Mouse (Mus musculus) liver, embryonic 11.5 days (tissue): ENCODE measurements at regions not wholly inside any gene's neighbourhood (a gene's known extent, or its start where the extent isn't known, plus 50 kb on each side); places are given as distances from the start of the nearest gene placed in this dataset.

Experiments
- ATAC-seq: fragments of 200-750 bp; cut with Nextera tagmentation; replicated peaks from 2 replicates; pipeline ENCODE4 v1.8.0; 2017; ENCODE audit warnings: moderate number of reproducible peaks, mild to moderate bottlenecking, moderate TSS enrichment, moderate library complexity; ENCODE audit not compliant: low FRiP score
- DNase-seq: peaks from one replicate; pipeline ENCODE4 v3.0.0-alpha.2; 2017; ENCODE audit warnings: low spot score
- H3K27ac ChIP-seq: fragments of 300-500 bp; sonication (generic); 2 replicates; pipeline ENCODE4 v1.5.1; 2014; ENCODE audit warnings: mild to moderate bottlenecking, low read depth, low read length, control low read depth
- H3K27me3 ChIP-seq: fragments of 300-500 bp; sonication (generic); replicated peaks from 2 replicates; pipeline ENCODE4 v1.6.1; 2014; ENCODE audit warnings: low read length, mixed read lengths; ENCODE audit not compliant: control insufficient read depth, insufficient read depth
- H3K36me3 ChIP-seq: fragments of 300-500 bp; sonication (generic); 2 replicates; pipeline ENCODE4 v1.6.1; 2014; ENCODE audit warnings: mild to moderate bottlenecking, low read length, moderate library complexity, mixed read lengths; ENCODE audit not compliant: control insufficient read depth, insufficient read depth
- H3K4me1 ChIP-seq: fragments of 300-500 bp; sonication (generic); replicated peaks from 2 replicates; pipeline ENCODE4 v1.6.1; 2014; ENCODE audit warnings: low read length, mixed read lengths; ENCODE audit not compliant: control insufficient read depth, insufficient read depth
- H3K4me2 ChIP-seq: fragments of 300-500 bp; sonication (generic); 2 replicates; pipeline ENCODE4 v1.6.1; 2014; ENCODE audit warnings: mild to moderate bottlenecking, control low read depth, moderate library complexity
- H3K4me3 ChIP-seq: fragments of 300-500 bp; sonication (generic); 2 replicates; pipeline ENCODE4 v1.5.1; 2014; ENCODE audit warnings: low read depth, low read length, control low read depth
- H3K9ac ChIP-seq: fragments of 300-500 bp; sonication (generic); 2 replicates; pipeline ENCODE4 v1.6.1; 2014; ENCODE audit warnings: low read depth, low read length, control low read depth
- H3K9me3 ChIP-seq: fragments of 300-500 bp; sonication (generic); 2 replicates; pipeline ENCODE4 v1.6.1; 2016; ENCODE audit warnings: low read length, inconsistent platforms, mixed read lengths; ENCODE audit not compliant: control insufficient read depth
- WGBS: fragments of 180-500 bp; shearing (Covaris S2); extraction: QIAGEN DNeasy Blood & Tissue Kit; methylation state at CpG from one replicate; pipeline ENCODE4 v1.1.7; 2014; 5-methylcytosine and 5-hydroxymethylcytosine counted together

DNA sequence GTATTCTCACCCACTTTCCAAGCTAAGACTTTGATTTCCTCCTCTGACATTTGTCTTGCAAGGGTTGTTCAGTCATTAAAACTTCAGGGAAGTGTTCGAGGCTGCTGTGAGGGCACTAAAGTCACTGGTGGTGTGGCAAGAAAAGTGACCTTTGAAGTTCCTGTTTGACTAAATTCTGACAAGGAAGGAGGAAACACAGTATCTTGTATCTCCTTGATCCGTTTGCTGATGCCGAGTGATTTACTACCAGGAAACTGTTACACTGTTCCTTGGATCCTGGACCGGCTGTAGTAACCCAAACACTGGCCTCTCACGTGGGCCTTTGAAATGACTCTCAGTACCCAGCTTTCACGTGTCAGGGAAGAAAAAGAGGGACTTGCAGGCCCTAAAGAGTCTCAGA is 53.5 kb upstream of the Ralgapa2 start:
- H3K36me3 ChIP-seq: no peaks in the 10 kb centered on the region
- no peak overlapping the region for H3K27ac ChIP-seq
- no peak overlapping the region for H3K4me3 ChIP-seq
- H3K9ac ChIP-seq: no peak overlapping the region
- H3K27me3 ChIP-seq: no peaks in the 10 kb centered on the region
- H3K4me1 ChIP-seq: no peaks in the 10 kb centered on the region
- H3K9me3 ChIP-seq: no peaks in the 10 kb centered on the region
- DNase-seq (no peak), ATAC-seq (no peak)
- 55% methylated on average over 6 of the region's 6 CpGs for WGBS
- no peak overlapping the region for H3K4me2 ChIP-seq

DNA sequence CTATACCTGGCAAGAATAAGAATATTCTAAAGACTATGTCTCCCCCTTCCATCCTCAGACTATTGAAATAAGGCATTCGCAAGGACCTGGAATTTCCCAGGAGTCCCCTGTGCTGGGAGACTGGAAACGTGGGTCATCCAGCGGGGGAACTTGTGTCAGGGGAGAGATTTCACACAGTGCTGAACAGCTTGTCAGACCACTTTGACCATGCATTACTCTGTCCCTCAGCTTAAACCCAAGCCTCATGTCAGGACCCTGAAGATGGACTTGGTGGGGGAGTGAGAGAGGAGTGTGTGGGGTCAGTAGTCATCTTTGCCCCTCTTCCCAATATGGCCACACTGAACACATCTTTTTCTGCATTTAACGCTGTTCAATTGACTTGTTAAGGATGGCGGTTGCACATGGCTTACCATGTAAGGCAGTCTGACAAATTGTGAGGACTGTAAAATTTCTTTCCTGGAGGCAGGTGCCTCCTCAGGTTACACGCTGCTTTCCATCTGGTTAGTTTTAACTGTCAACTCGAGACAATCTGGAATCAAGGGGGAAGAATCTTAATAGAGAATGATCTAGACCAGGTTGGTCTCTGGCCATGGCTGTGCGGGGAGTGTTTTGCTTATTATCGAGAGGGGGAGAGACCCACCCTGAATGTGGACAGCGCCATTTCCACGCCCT is 56.2 kb upstream of the Ralgapa2 start:
- no peak overlapping the region for H3K9ac ChIP-seq
- no peaks in the 10 kb centered on the region for H3K27me3 ChIP-seq
- H3K9me3 ChIP-seq: no peaks in the 10 kb centered on the region
- H3K4me1 ChIP-seq: no peaks in the 10 kb centered on the region
- no peak overlapping the region for H3K4me2 ChIP-seq
- H3K4me3 ChIP-seq: no peak overlapping the region
- no peak; the same call in 1 of the 2 replicates for ATAC-seq
- DNase-seq: no peak
- H3K36me3 ChIP-seq: no peaks in the 10 kb centered on the region
- 81% methylated on average over 11 of the region's 11 CpGs for WGBS
- no peak overlapping the region for H3K27ac ChIP-seq

DNA sequence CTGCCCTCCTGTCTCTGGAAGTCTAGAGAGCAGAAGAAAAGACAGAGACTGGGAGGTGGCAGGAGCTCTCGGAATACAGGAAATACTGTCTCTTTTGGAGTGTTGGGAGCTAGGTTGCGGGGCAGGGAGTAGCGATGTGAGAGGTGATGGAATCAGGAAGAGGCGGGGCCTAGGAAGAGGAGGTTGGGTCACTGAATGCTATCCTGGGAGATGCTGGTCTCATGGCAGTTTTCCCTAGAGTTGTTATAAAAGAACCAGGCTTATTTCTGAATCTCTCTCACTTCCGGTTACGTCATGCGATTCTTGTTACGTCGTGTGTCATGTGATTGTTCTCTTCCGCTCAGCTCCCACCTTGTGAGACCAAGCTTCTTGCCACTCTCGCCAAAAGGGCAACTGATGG is 58.9 kb upstream of the Ralgapa2 start:
- no peak overlapping the region for H3K4me2 ChIP-seq
- no peaks in the 10 kb centered on the region for H3K36me3 ChIP-seq
- H3K4me1 ChIP-seq: no peaks in the 10 kb centered on the region
- 86% methylated on average over 11 of the region's 11 CpGs for WGBS
- no peak for ATAC-seq
- H3K27ac ChIP-seq: no peak overlapping the region
- no peaks in the 10 kb centered on the region for H3K27me3 ChIP-seq
- H3K4me3 ChIP-seq: no peak overlapping the region
- H3K9ac ChIP-seq: no peak overlapping the region
- no peaks in the 10 kb centered on the region for H3K9me3 ChIP-seq
- no peak for DNase-seq

DNA sequence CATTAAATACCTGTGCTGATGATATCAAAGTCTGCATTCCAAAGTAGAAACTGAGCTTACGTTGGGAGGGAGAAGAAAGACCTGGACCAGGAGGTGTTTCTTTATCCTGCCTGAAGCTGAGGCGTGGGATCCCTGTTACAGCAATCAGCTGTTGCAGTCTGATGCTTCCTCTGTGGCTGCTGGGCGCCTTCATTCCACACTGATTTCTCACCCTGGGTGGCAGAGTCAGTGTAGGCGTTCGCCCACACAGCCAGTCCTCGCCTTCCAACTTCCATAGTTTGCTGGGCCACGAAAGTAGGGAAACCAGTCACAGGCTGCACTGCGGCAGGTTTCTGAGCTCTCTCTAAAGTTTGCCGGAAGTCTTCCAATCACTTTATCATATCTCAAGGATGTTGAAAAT is 59.7 kb upstream of the Ralgapa2 start:
- no peaks in the 10 kb centered on the region for H3K4me1 ChIP-seq
- no peak for DNase-seq
- no peak overlapping the region for H3K27ac ChIP-seq
- no peaks in the 10 kb centered on the region for H3K9me3 ChIP-seq
- no peaks in the 10 kb centered on the region for H3K27me3 ChIP-seq
- 91% methylated on average over 9 of the region's 9 CpGs for WGBS
- no peak overlapping the region for H3K4me3 ChIP-seq
- H3K9ac ChIP-seq: no peak overlapping the region
- ATAC-seq: no peak
- H3K4me2 ChIP-seq: no peak overlapping the region
- H3K36me3 ChIP-seq: no peaks in the 10 kb centered on the region

DNA sequence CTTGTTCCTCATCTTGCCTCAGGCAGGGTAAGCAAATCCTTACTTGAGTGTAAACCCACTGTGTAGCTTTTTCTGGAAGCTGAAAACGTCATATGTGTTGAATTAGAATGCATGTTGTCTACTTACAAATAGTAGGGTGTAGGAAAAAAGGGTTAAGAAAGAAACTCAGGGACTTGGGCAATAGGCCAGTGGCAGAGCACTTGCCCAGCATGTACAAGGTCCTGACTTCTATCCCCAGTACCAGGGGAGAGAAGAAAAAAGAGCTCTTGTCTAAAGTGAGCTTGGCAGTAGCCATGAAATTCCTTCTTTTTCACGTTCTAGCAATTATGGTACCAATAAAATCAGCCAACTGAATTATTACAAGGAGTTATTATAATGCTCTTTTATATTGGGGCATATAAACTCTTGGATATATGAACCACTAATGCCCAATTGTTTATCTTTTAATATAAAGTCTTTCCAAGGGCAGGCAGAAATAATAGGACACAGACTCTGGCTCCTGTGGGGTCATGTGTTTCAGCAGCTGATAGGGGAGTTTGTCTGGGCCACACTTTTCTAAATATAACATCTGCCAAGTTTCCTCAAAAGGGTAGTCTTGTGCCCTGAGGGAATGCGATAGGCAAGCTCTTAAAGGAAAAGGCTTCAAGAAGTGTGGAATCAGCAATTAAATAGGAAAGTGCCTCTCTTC is 63.6 kb upstream of the Ralgapa2 start:
- DNase-seq (no peak), ATAC-seq (peak; percentile 41; the same call in 1 of the 2 replicates)
- WGBS: 62% methylated on average over 3 of the region's 3 CpGs
- Histone ChIP-seq H3K4me2 (no peak overlapping the region), H3K27ac (no peak overlapping the region), H3K9me3 (no peaks in the 10 kb centered on the region), H3K36me3 (no peaks in the 10 kb centered on the region), H3K9ac (no peak overlapping the region), H3K27me3 (no peaks in the 10 kb centered on the region), H3K4me3 (no peak overlapping the region), H3K4me1 (no peaks in the 10 kb centered on the region)

DNA sequence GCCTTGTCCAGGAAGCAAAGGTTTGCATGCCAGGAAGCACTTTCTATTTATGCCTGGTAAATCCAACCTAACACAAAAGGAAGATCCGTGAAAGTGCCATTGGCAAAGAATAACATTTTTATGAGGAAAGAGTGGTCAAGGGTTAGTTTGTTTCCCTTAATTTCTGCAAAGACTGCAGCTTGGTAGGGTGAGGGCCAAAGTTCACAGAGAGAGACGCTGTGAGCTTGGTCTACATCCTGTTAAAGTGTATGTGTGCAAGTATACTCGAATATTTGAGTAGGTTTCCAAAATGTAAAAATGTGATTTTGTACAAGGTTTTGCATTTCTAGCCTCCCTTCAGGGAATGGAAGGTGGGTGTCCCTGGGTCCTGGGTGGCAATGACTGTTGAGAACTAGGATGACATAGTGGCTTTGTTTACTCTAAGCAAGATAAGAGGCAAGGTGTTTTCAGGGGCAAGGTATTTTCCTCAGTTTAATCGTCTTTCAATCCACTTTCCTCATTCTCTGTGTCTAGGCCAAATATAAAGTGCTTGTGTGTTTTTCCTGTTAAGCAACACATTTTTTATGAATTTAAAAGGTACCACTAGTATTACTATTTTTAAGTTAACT is 64.3 kb upstream of the Ralgapa2 start:
- no peak for DNase-seq
- Histone ChIP-seq H3K4me1 (no peaks in the 10 kb centered on the region), H3K36me3 (no peaks in the 10 kb centered on the region), H3K4me3 (no peak overlapping the region), H3K4me2 (no peak overlapping the region), H3K9me3 (no peaks in the 10 kb centered on the region), H3K27ac (no peak overlapping the region), H3K27me3 (no peaks in the 10 kb centered on the region), H3K9ac (no peak overlapping the region)
- no peak for ATAC-seq
- WGBS: 44% methylated on average over 4 of the region's 4 CpGs

DNA sequence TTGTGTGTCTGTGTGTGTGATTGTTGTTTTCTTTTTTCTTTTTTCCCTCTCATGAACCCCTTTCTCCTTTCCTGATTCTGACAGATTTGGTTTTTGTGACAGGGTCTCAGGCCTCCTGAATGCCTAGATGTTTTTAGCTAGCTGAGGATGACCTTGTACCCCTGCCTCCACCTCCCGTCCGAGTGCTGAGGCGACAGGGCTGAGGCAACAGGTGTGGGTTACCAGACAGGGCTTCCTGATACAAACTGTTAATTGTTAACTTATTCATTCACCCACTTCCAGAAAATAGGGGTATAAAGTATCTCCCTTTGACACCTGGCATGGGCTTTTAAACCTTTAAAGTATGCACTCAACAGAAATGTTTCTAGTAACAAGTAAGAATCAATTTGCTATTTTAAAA is 65.0 kb upstream of the Ralgapa2 start:
- H3K4me1 ChIP-seq: no peaks in the 10 kb centered on the region
- DNase-seq (no peak), ATAC-seq (no peak)
- no peak overlapping the region for H3K27ac ChIP-seq
- H3K4me3 ChIP-seq: no peak overlapping the region
- no peak overlapping the region for H3K9ac ChIP-seq
- 69% methylated on average over 3 of the region's 3 CpGs for WGBS
- no peaks in the 10 kb centered on the region for H3K9me3 ChIP-seq
- no peaks in the 10 kb centered on the region for H3K27me3 ChIP-seq
- no peak overlapping the region for H3K4me2 ChIP-seq
- no peaks in the 10 kb centered on the region for H3K36me3 ChIP-seq

DNA sequence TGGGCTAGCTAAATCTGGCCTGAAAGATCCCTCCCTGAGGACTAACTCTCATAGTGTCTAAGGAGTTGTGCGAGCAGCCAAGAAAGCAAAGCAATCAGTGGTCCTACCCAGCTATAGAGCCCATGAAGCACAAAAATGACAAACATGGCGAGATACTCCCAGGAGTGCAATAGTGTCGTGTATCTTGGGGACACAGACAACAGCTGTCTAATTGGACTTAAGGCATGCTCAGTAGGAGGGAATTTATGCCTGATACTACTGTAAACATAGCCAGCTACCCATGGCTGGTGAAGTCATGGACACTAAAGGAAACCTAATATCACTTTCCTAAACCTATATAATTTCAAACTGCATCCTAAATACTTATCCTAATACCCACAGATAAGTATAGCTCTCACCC is 69.1 kb upstream of the Ralgapa2 start:
- Histone ChIP-seq H3K4me2 (no peak overlapping the region), H3K9ac (no peak overlapping the region), H3K4me1 (no peaks in the 10 kb centered on the region), H3K9me3 (no peaks in the 10 kb centered on the region), H3K4me3 (no peak overlapping the region), H3K36me3 (no peaks in the 10 kb centered on the region), H3K27me3 (no peaks in the 10 kb centered on the region), H3K27ac (no peak overlapping the region)
- WGBS: 88% methylated on average over 3 of the region's 3 CpGs
- ATAC-seq: no peak
- no peak for DNase-seq
